Mouse (Mus musculus) MEL (cell line): ENCODE results near the gene Clrn2. TPM values are rescaled to one million over a fixed set of nuclear protein-coding genes. Genes with fewer than 3 reads are reported as not detected.

ENCODE experiments used
- DNase-seq: peaks from one replicate; pipeline ENCODE4 v3.0.0; 2011; ENCODE audit warnings: low read depth, low spot score
- H3K27ac ChIP-seq: 2 replicates; pipeline ENCODE4 v1.5.1; 2012; ENCODE audit warnings: low read depth, mild to moderate bottlenecking, control low read depth, low read length, moderate library complexity; ENCODE audit not compliant: control insufficient read depth
- H3K27me3 ChIP-seq, 2 experiments: fragments of 150-350 bp in 1 of 2; sonication (generic) in 1 of 2; 2 replicates each; pipeline ENCODE4 v1.6.1; 2012; ENCODE audit warnings: low read length in 2 of 2, mild to moderate bottlenecking in 2 of 2, improper control_type of control experiment in 1 of 2, moderate library complexity in 1 of 2; ENCODE audit not compliant: insufficient read depth in 2 of 2, control insufficient read depth in 1 of 2
- H3K36me3 ChIP-seq, 2 experiments: 2 replicates each; pipeline ENCODE4 v1.6.1; 2012 to 2014; ENCODE audit warnings: low read length in 2 of 2, improper control_type of control experiment in 1 of 2, inconsistent platforms in 1 of 2, mild to moderate bottlenecking in 1 of 2; ENCODE audit not compliant: insufficient read depth in 2 of 2, control insufficient read depth in 1 of 2
- H3K4me1 ChIP-seq, 2 experiments: fragments of 150-350 bp in 1 of 2; sonication (generic) in 1 of 2; 2 replicates each; pipeline ENCODE4 v1.6.1; 2012; ENCODE audit warnings: low read length in 2 of 2, improper control_type of control experiment in 1 of 2, mild to moderate bottlenecking in 1 of 2; ENCODE audit not compliant: insufficient read depth in 2 of 2, control insufficient read depth in 1 of 2
- H3K4me3 ChIP-seq, 2 experiments: fragments of 150-350 bp in 1 of 2; sonication (generic) in 1 of 2; 2 replicates each; pipeline ENCODE4 v1.5.1; 2012; ENCODE audit warnings: low read depth in 2 of 2, low read length in 2 of 2, mild to moderate bottlenecking in 2 of 2, moderate library complexity in 2 of 2, control low read depth in 1 of 2, improper control_type of control experiment in 1 of 2; ENCODE audit not compliant: control insufficient read depth in 1 of 2, insufficient read depth in 1 of 2
- H3K79me2 ChIP-seq: 2 replicates; pipeline ENCODE4 v1.6.1; 2012; ENCODE audit warnings: mild to moderate bottlenecking, low read length, moderate library complexity; ENCODE audit not compliant: control insufficient read depth, poor library complexity, insufficient read depth
- H3K9ac ChIP-seq: 2 replicates; pipeline ENCODE4 v1.6.1; 2012; ENCODE audit warnings: low read depth, mild to moderate bottlenecking, control low read depth, low read length, moderate library complexity; ENCODE audit not compliant: control insufficient read depth, poor library complexity, severe bottlenecking
- H3K9me3 ChIP-seq: fragments of 150-350 bp; sonication (generic); replicated peaks from 2 replicates; pipeline ENCODE4 v1.6.1; 2012; ENCODE audit warnings: mild to moderate bottlenecking, low read length, improper control_type of control experiment, moderate library complexity; ENCODE audit not compliant: insufficient read depth
- CHD1 ChIP-seq: IDR thresholded peaks from 2 replicates; pipeline ENCODE4 v1.6.1; 2012; ENCODE audit warnings: low read depth, mild to moderate bottlenecking, inconsistent platforms, low read length, improper control_type of control experiment
- GATA1 ChIP-seq: IDR thresholded peaks from 2 replicates; pipeline ENCODE4 v1.6.1; 2011; ENCODE audit warnings: low read depth, low read length, improper control_type of control experiment
- JUND ChIP-seq: IDR thresholded peaks from 2 replicates; pipeline ENCODE4 v1.6.1; 2011; ENCODE audit warnings: low read depth, mild to moderate bottlenecking, improper control_type of control experiment, low read length
- KAT2A ChIP-seq: conservative IDR thresholded peaks from 2 replicates; pipeline ENCODE4 v1.6.1; 2012; ENCODE audit warnings: low read depth, low read length, improper control_type of control experiment, inconsistent platforms
- MAFK ChIP-seq: IDR thresholded peaks from 2 replicates; pipeline ENCODE4 v1.6.1; 2011; ENCODE audit warnings: low read depth, mild to moderate bottlenecking, low read length, improper control_type of control experiment, borderline replicate concordance
- MAX ChIP-seq: IDR thresholded peaks from 2 replicates; pipeline ENCODE4 v1.6.1; 2011; ENCODE audit warnings: low read length, improper control_type of control experiment
- MEF2A ChIP-seq: IDR thresholded peaks from 2 replicates; pipeline ENCODE4 v1.6.1; 2014; ENCODE audit warnings: low read depth, mild to moderate bottlenecking, inconsistent platforms, low read length, improper control_type of control experiment; ENCODE audit not compliant: poor library complexity, insufficient replicate concordance, severe bottlenecking; ENCODE audit errors: extremely low read depth
- MXI1 ChIP-seq: IDR thresholded peaks from 2 replicates; pipeline ENCODE4 v1.6.1; 2011; ENCODE audit warnings: mild to moderate bottlenecking, low read depth, low read length, improper control_type of control experiment
- MYB ChIP-seq: IDR thresholded peaks from 2 replicates; pipeline ENCODE4 v1.6.1; 2011; ENCODE audit warnings: mild to moderate bottlenecking, low read depth, low read length, improper control_type of control experiment
- POLR2AphosphoS5 ChIP-seq: IDR thresholded peaks from 2 replicates; pipeline ENCODE4 v1.6.1; 2012; ENCODE audit warnings: low read depth, borderline replicate concordance, mild to moderate bottlenecking, inconsistent platforms, low read length, moderate library complexity, mixed read lengths
- RAD21 ChIP-seq: IDR thresholded peaks from 2 replicates; pipeline ENCODE4 v1.6.1; 2011; ENCODE audit warnings: mild to moderate bottlenecking, low read depth, low read length, improper control_type of control experiment
- TAL1 ChIP-seq: IDR thresholded peaks from 2 replicates; pipeline ENCODE4 v1.6.1; 2012; ENCODE audit warnings: mild to moderate bottlenecking, inconsistent platforms, low read length, moderate library complexity, mixed read lengths
- TBP ChIP-seq: IDR thresholded peaks from 2 replicates; pipeline ENCODE4 v1.8.0; 2011; ENCODE audit warnings: low read depth, low read length, improper control_type of control experiment
- TCF12 ChIP-seq: IDR thresholded peaks from 2 replicates; pipeline ENCODE4 v1.6.1; 2014; ENCODE audit warnings: low read depth, mild to moderate bottlenecking, inconsistent platforms, low read length, improper control_type of control experiment, moderate library complexity
- USF1 ChIP-seq: IDR thresholded peaks from 2 replicates; pipeline ENCODE4 v1.6.1; 2014; ENCODE audit warnings: low read depth, mild to moderate bottlenecking, inconsistent platforms, low read length, improper control_type of control experiment, moderate library complexity
- USF2 ChIP-seq, 2 experiments: IDR thresholded peaks; 2 replicates each; pipeline ENCODE4 v1.6.1; 2011 to 2012; ENCODE audit warnings: improper control_type of control experiment in 2 of 2, low read length in 2 of 2, borderline replicate concordance in 1 of 2, inconsistent platforms in 1 of 2, low read depth in 1 of 2, mild to moderate bottlenecking in 1 of 2; ENCODE audit not compliant: insufficient read depth in 1 of 2
- ZC3H11A ChIP-seq: IDR thresholded peaks from 2 replicates; pipeline ENCODE4 v1.6.1; 2012; ENCODE audit warnings: low read depth, mild to moderate bottlenecking, inconsistent platforms, low read length, improper control_type of control experiment
- ZKSCAN1 ChIP-seq: IDR thresholded peaks from 2 replicates; pipeline ENCODE4 v1.6.1; 2012; ENCODE audit warnings: low read depth, mild to moderate bottlenecking, inconsistent platforms, low read length, improper control_type of control experiment, moderate library complexity
- ZMIZ1 ChIP-seq: IDR thresholded peaks from 2 replicates; pipeline ENCODE4 v1.6.1; 2012; ENCODE audit warnings: low read depth, mild to moderate bottlenecking, inconsistent platforms, low read length, improper control_type of control experiment, moderate library complexity
- ZNF384 ChIP-seq: IDR thresholded peaks from 2 replicates; pipeline ENCODE4 v1.6.1; 2012; ENCODE audit warnings: low read depth, mild to moderate bottlenecking, inconsistent platforms, low read length, improper control_type of control experiment
- polyA plus RNA-seq, 2 experiments: library from polyadenylated mRNA; stranded (reverse) in 1 of 2; unstranded in 1 of 2; fragments of >175 nt in 1 of 2; fragments of >200 nt in 1 of 2; gene quantifications; 2 replicates each; pipeline versions ENCODE4 v1.2.1 to v1.2.4; 2012; ENCODE audit warnings: low replicate concordance in 2 of 2, low read depth in 1 of 2; ENCODE audit not compliant: insufficient read length in 2 of 2, insufficient read depth in 1 of 2, missing spikeins in 1 of 2
- total RNA-seq: library from RNA; depleted of rRNA; stranded (reverse); fragments of 300-350 nt; gene quantifications from 2 replicates; pipeline ENCODE4 v1.2.3, GENCODE M21; 2012

Clrn2 gene
- total and polyA plus RNA-seq, 3 experiments = not detected

DNA sequence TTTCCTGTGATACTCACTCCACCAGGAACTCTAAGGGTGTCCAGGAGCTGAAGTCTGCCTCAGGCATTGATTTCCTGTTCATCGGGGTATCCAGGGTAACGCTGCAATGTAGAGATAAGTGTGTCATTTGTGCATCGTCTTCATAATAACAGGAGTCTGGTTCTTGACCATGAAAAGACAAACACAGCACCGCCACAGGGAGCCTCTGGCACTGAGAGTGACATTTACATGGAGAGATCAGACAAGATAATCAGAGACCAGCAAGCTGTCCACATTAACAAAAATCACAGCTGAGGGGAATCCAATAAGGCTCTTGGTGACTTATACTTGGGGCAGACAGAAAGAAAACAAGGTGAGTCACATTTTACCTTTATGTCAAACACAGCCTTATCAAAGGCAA lies 15.7 kb upstream of the Clrn2 start:
- Histone ChIP-seq H3K4me1 (no peaks in the 10 kb centered on the region), H3K79me2 (no peaks in the 10 kb centered on the region), H3K27ac (no peak overlapping the region), H3K27me3 (no peaks in the 10 kb centered on the region), H3K9me3 (no peaks in the 10 kb centered on the region)
- TF ChIP-seq TCF12 (no peak), USF1 (no peak), RAD21 (no peak), MYB (no peak), MAFK (no peak), USF2 (IDR thresholded peaks at IDR 0.05; ENCODE audit: borderline replicate concordance in 1 of 2, insufficient read depth in 1 of 2, low read depth in 1 of 2, low read length in 2 of 2) (no peak)
- TF ChIP-seq, all 39 proteins: peak for 0
- H3K9ac ChIP-seq = no peak overlapping the region
- DNase-seq = no peak
- peaks cover 0 to 27% of the 10 kb centered on the region in 2 experiments; a peak in 2 of 4 replicates for H3K36me3 ChIP-seq
- no peak overlapping the region for H3K4me3 ChIP-seq

DNA sequence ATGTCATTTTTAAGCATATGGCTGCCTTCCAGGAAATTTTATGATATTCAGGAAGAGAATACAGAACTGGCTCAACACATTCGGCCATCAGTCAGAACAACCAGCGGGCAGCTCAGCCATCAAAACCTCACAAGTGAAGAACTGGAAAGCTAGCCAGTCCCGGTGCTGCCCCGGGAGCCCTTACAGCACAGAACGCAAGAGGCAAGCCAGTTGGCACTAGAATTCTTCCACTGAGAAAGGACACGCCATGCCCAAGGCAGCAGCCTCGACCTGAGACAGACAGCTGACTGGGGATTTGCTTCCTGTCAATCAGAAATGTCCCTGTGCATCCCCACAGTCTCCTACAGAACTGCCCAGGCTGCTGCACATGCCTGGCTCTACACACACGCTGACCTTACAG lies 15.2 kb upstream of the Clrn2 start:
- H3K4me1 ChIP-seq = no peaks in the 10 kb centered on the region
- H3K4me3 ChIP-seq = no peak overlapping the region
- no peaks in the 10 kb centered on the region for H3K27me3 ChIP-seq
- peaks cover 0 to 28% of the 10 kb centered on the region in 2 experiments; a peak in 2 of 4 replicates for H3K36me3 ChIP-seq
- no peaks in the 10 kb centered on the region for H3K79me2 ChIP-seq
- DNase-seq = no peak
- no peak for TF ChIP-seq ZC3H11A
- no peak for TF ChIP-seq MEF2A
- no peak for TF ChIP-seq KAT2A
- no peak for TF ChIP-seq JUND
- no peak for TF ChIP-seq TAL1
- TF ChIP-seq ZKSCAN1 = no peak
- no peak for TF ChIP-seq ZMIZ1
- no peak for TF ChIP-seq MAX
- TF ChIP-seq MXI1 = no peak
- no peak for TF ChIP-seq ZNF384
- no peak for TF ChIP-seq TBP
- no peak for TF ChIP-seq CHD1
- no peak for TF ChIP-seq GATA1
- no peak for TF ChIP-seq POLR2AphosphoS5
- TF ChIP-seq, all 39 proteins: peak for 0
- Histone ChIP-seq H3K9me3 (no peaks in the 10 kb centered on the region), H3K9ac (no peak overlapping the region), H3K27ac (no peak overlapping the region)
